Mouse (Mus musculus): ENCODE measurements at regions not wholly inside any gene's neighbourhood (a gene's known extent, or its start where the extent isn't known, plus 50 kb on each side); places are given as distances from the start of the nearest gene placed in this dataset.

DNA sequence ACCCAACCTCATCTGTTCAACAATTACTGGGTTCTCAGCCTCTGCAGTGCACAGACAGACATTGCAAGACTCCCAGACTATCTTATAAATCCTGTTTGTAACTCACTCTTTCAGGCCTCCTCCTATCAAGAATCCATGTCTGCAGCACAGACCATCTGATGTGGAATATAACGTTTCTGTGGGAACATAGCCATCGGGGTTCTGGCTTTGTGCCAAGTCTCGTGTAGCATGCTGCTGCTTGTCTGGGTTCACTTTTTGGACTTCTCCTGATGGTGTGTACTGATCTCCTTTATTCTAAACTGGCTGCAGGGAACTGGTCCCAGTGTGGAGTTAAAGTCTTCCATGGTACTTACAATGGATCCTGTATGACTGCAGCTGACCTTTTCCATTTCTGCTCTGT lies 418.0 kb upstream of the Cdh4 start:
- no peak overlapping the region for H3K27ac ChIP-seq (ENCODE audit: control insufficient read depth, insufficient read depth, low read depth, low read length)
- H3K36me3 ChIP-seq (ENCODE audit: control insufficient read depth, insufficient read depth, low read length), result no peaks in the 10 kb centered on the region
- H3K4me3 ChIP-seq (ENCODE audit: control insufficient read depth, low read depth, low read length), result no peak overlapping the region
- no peaks in the 10 kb centered on the region for H3K4me1 ChIP-seq (ENCODE audit: control insufficient read depth, insufficient read depth, low read length)
- TF ChIP-seq CTCF (IDR thresholded peaks at IDR 0.05; ENCODE audit: control insufficient read depth, insufficient read depth, insufficient replicate concordance, low read depth, low read length) (no peak), POLR2A (IDR thresholded peaks at IDR 0.05; ENCODE audit: control insufficient read depth, low read depth, low read length) (no peak)
- no peaks in the 10 kb centered on the region for H3K27me3 ChIP-seq (ENCODE audit: control insufficient read depth, insufficient read depth, low read length)

DNA sequence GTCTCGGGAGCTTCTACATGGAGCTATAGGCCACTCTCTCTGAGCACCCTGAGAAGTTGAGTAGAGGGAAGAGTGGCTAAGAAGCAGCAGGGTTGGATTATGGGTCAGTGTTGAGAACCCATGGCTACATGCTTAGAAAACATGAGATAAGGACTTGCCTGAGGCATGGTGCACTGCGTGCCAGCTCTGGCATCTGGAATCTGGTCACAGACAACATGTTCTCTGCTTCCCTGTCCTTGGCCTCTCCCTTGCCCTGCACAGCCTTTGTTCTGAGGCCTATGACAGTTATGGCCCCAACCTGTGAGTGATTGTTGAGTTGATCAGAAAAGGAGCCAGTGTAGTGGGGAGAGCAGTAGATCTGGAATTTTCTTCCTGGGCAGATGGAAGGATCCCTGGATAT lies 409.1 kb upstream of the Cdh4 start:
- no peaks in the 10 kb centered on the region for H3K27me3 ChIP-seq (ENCODE audit: control insufficient read depth, insufficient read depth, low read length)
- no peak overlapping the region for H3K27ac ChIP-seq (ENCODE audit: control insufficient read depth, insufficient read depth, low read depth, low read length)
- H3K4me1 ChIP-seq (ENCODE audit: control insufficient read depth, insufficient read depth, low read length), result no peaks in the 10 kb centered on the region
- no peak overlapping the region for H3K4me3 ChIP-seq (ENCODE audit: control insufficient read depth, low read depth, low read length)
- TF ChIP-seq CTCF (IDR thresholded peaks at IDR 0.05; ENCODE audit: control insufficient read depth, insufficient read depth, insufficient replicate concordance, low read depth, low read length), result no peak
- no peak for TF ChIP-seq POLR2A (IDR thresholded peaks at IDR 0.05; ENCODE audit: control insufficient read depth, low read depth, low read length)
- H3K36me3 ChIP-seq (ENCODE audit: control insufficient read depth, insufficient read depth, low read length), result no peaks in the 10 kb centered on the region

DNA sequence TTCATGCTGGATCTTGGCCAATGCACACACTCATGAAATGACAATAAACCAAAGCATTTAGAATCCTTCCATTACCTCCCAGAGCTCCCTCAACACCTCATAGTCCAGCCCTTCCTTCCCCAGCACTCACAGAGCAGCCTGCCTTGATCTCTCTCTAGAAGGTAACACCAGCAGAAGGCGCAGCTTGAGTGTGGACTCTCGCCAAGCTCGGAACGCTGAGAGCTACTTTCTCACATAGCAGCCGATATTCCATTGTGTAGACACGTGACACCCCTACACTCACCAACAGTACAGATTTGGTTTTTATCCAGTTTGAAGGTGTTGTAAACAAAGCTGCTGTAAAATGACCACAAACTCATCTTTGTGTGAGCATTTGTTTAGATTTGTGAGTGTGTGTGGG lies 406.8 kb upstream of the Cdh4 start:
- no peaks in the 10 kb centered on the region for H3K36me3 ChIP-seq (ENCODE audit: control insufficient read depth, insufficient read depth, low read length)
- no peak overlapping the region for H3K27ac ChIP-seq (ENCODE audit: control insufficient read depth, insufficient read depth, low read depth, low read length)
- TF ChIP-seq POLR2A (IDR thresholded peaks at IDR 0.05; ENCODE audit: control insufficient read depth, low read depth, low read length) (no peak), CTCF (IDR thresholded peaks at IDR 0.05; ENCODE audit: control insufficient read depth, insufficient read depth, insufficient replicate concordance, low read depth, low read length) (no peak)
- H3K27me3 ChIP-seq (ENCODE audit: control insufficient read depth, insufficient read depth, low read length), result no peaks in the 10 kb centered on the region
- no peaks in the 10 kb centered on the region for H3K4me1 ChIP-seq (ENCODE audit: control insufficient read depth, insufficient read depth, low read length)
- no peak overlapping the region for H3K4me3 ChIP-seq (ENCODE audit: control insufficient read depth, low read depth, low read length)

DNA sequence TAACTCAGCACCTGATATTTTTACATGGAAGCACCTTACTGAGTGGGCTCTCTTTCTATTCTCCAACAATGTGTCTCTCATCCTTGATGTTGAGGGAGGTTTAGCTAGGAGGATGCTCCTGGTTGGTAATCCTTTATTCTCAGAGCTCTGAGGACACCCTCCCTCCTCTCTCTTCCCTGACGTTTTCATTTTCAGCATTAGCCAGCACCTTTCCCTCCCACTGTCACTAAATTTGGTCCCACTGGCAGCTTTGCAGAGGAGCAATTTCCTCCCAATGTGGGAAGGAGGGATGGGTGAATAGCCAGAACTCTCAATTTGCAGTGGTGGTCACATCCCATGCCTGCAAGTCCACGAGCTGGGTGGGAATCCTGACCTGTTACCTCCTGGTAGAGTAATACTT lies 402.5 kb upstream of the Cdh4 start:
- H3K4me3 ChIP-seq (ENCODE audit: control insufficient read depth, low read depth, low read length), result no peak overlapping the region
- TF ChIP-seq POLR2A (IDR thresholded peaks at IDR 0.05; ENCODE audit: control insufficient read depth, low read depth, low read length), result no peak
- TF ChIP-seq CTCF (IDR thresholded peaks at IDR 0.05; ENCODE audit: control insufficient read depth, insufficient read depth, insufficient replicate concordance, low read depth, low read length), result no peak

DNA sequence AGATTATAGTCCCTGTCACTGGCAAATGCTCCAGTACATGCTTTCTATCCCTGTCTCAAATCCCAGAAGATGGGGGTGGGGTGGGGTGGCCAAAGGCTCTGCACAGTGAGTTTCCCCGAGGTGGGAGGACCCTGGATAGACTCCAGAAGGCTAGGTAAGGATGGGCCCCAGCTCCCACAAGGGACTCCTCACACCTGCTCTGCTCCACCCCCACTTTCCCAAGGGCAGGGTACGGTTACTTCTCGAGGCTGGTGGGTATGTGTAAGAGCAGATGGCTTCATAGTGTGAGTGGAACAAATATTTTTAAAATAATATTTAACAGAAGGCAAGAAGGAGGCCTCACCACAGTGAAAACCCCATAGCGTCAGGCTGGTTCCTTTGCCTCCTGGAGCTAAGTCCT lies 398.6 kb upstream of the Cdh4 start:
- Histone ChIP-seq H3K27me3 (ENCODE audit: control insufficient read depth, insufficient read depth, low read length) (no peaks in the 10 kb centered on the region), H3K4me3 (ENCODE audit: control insufficient read depth, low read depth, low read length) (no peak overlapping the region), H3K27ac (ENCODE audit: control insufficient read depth, insufficient read depth, low read depth, low read length) (no peak overlapping the region), H3K4me1 (ENCODE audit: control insufficient read depth, insufficient read depth, low read length) (no peaks in the 10 kb centered on the region), H3K36me3 (ENCODE audit: control insufficient read depth, insufficient read depth, low read length) (no peaks in the 10 kb centered on the region)
- TF ChIP-seq CTCF (IDR thresholded peaks at IDR 0.05; ENCODE audit: control insufficient read depth, insufficient read depth, insufficient replicate concordance, low read depth, low read length), result no peak
- no peak for TF ChIP-seq POLR2A (IDR thresholded peaks at IDR 0.05; ENCODE audit: control insufficient read depth, low read depth, low read length)

More for the DNA sequence above, 402.5 kb upstream of the Cdh4 start:
- H3K27ac ChIP-seq (ENCODE audit: control insufficient read depth, insufficient read depth, low read depth, low read length), result no peak overlapping the region
- no peaks in the 10 kb centered on the region for H3K4me1 ChIP-seq (ENCODE audit: control insufficient read depth, insufficient read depth, low read length)
- H3K27me3 ChIP-seq (ENCODE audit: control insufficient read depth, insufficient read depth, low read length), result no peaks in the 10 kb centered on the region
- H3K36me3 ChIP-seq (ENCODE audit: control insufficient read depth, insufficient read depth, low read length), result no peaks in the 10 kb centered on the region

DNA sequence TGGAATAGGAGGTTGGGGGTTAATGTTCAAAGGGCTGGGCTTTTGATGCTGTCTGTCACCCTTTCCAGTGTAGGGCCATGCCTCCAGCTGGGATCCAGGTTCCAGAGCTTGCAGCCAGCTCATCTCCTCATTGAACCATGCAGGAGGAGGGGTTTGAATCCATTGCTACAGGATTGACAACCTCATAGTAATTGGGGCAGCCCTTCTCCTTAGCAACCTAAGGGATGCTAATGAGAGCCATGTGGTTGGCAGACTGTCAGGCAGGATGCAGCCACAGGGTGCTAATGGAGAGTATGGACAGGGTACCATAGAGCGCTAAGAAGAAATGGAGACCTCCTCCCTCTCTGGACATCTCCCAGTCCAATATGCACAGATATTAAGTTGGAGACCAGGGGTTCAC lies 396.9 kb upstream of the Cdh4 start:
- H3K36me3 ChIP-seq (ENCODE audit: control insufficient read depth, insufficient read depth, low read length), result no peaks in the 10 kb centered on the region

DNA sequence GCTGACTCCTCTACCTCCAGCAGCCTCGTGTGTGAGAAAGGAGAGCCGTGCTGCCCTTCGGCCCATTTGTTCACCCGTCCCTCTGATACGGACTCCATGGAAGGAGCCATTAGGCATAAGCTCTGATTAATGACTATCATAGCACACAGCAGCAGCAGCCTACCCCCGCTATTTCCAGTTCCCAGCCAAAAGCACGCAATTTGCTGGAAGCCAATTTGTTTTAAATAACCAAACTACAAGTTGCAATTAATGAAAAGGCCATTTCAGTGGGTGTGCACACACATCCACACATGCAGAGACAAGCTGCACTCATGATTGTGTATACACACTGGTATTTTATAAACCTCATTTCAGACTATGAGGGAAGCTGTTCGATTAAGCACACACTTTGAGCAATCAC lies 387.8 kb upstream of the Cdh4 start:
- no peak overlapping the region for H3K27ac ChIP-seq (ENCODE audit: control insufficient read depth, insufficient read depth, low read depth, low read length)
- TF ChIP-seq CTCF (IDR thresholded peaks at IDR 0.05; ENCODE audit: control insufficient read depth, insufficient read depth, insufficient replicate concordance, low read depth, low read length), result no peak
- no peak for TF ChIP-seq POLR2A (IDR thresholded peaks at IDR 0.05; ENCODE audit: control insufficient read depth, low read depth, low read length)
- no peaks in the 10 kb centered on the region for H3K4me1 ChIP-seq (ENCODE audit: control insufficient read depth, insufficient read depth, low read length)
- no peaks in the 10 kb centered on the region for H3K36me3 ChIP-seq (ENCODE audit: control insufficient read depth, insufficient read depth, low read length)
- no peaks in the 10 kb centered on the region for H3K27me3 ChIP-seq (ENCODE audit: control insufficient read depth, insufficient read depth, low read length)
- no peak overlapping the region for H3K4me3 ChIP-seq (ENCODE audit: control insufficient read depth, low read depth, low read length)

More for the DNA sequence above, 396.9 kb upstream of the Cdh4 start:
- H3K27ac ChIP-seq (ENCODE audit: control insufficient read depth, insufficient read depth, low read depth, low read length), result no peak overlapping the region
- H3K27me3 ChIP-seq (ENCODE audit: control insufficient read depth, insufficient read depth, low read length), result no peaks in the 10 kb centered on the region
- no peak overlapping the region for H3K4me3 ChIP-seq (ENCODE audit: control insufficient read depth, low read depth, low read length)
- TF ChIP-seq CTCF (IDR thresholded peaks at IDR 0.05; ENCODE audit: control insufficient read depth, insufficient read depth, insufficient replicate concordance, low read depth, low read length) (no peak), POLR2A (IDR thresholded peaks at IDR 0.05; ENCODE audit: control insufficient read depth, low read depth, low read length) (no peak)
- H3K4me1 ChIP-seq (ENCODE audit: control insufficient read depth, insufficient read depth, low read length), result no peaks in the 10 kb centered on the region

DNA sequence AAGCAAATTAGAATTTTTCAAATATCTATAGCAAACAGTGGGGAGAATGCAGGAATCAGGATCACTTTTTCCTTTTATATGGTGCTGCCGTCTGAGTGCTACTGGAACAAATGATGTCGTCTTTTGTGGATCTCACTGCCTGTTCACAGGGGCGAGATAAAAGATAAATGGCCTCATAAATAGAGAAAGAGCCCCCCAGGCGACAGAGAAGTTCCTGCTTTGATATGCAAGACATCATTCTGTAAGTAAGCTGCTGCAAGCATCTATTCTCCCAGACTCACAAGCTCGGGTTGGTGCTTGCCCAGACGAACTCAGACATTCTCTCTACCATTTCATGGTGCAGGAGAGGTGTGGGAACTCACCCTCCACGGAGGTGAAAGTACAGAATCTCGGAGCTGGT lies 377.6 kb upstream of the Cdh4 start:
- Histone ChIP-seq H3K27ac (ENCODE audit: control insufficient read depth, insufficient read depth, low read depth, low read length) (no peak overlapping the region), H3K4me1 (ENCODE audit: control insufficient read depth, insufficient read depth, low read length) (no peaks in the 10 kb centered on the region), H3K36me3 (ENCODE audit: control insufficient read depth, insufficient read depth, low read length) (no peaks in the 10 kb centered on the region), H3K27me3 (ENCODE audit: control insufficient read depth, insufficient read depth, low read length) (no peaks in the 10 kb centered on the region), H3K4me3 (ENCODE audit: control insufficient read depth, low read depth, low read length) (no peak overlapping the region)
- TF ChIP-seq CTCF (IDR thresholded peaks at IDR 0.05; ENCODE audit: control insufficient read depth, insufficient read depth, insufficient replicate concordance, low read depth, low read length), result no peak
- TF ChIP-seq POLR2A (IDR thresholded peaks at IDR 0.05; ENCODE audit: control insufficient read depth, low read depth, low read length), result no peak
